Comparison of ENCODE assay signal across 11 mouse cellular contexts in genomic region chr16:90381633-90382032, GRCm38 (mm10). TPM values are rescaled to one million over a fixed set of nuclear protein-coding genes. Genes with fewer than 3 reads are reported as not detected.
DNase-seq lines count a peak whose midpoint lies in the region; ATAC-seq and TF ChIP-seq lines count a peak whose summit lies in the region.
"Had no signal": no experiment of that assay in that cellular context is flagged by ENCODE, and none has a peak within 500 bp of the region (broad histone marks: within the 10 kb centered on the region; RNA-seq: fewer than 3 reads in every experiment).

No protein-coding gene starts in this region.

- H3K4me1 ChIP-seq in intestine, postnatal 0 days (replicated peaks; ENCODE audit: control insufficient read depth, insufficient read depth, low read length): no peaks in the 10 kb centered on the region
- peaks cover 13% of the 10 kb centered on the region for H3K4me1 ChIP-seq in intestine, embryonic 15.5 days (replicated peaks)

- peak; percentile 71 for TF ChIP-seq CTCF in intestine, postnatal 0 days (IDR thresholded peaks at IDR 0.05; ENCODE audit: low read depth)

- peak; percentile 20 for DNase-seq in right cerebral cortex, postnatal 14 days
- DNase-seq in right cerebral cortex, postnatal 36 days (ENCODE audit: low spot score in 2 of 2): no peak
- peak; percentile 87 for DNase-seq in ZHBTc4 (ENCODE audit: low read depth, low spot score)
- DNase-seq in testis, postnatal 10 days (ENCODE audit: low spot score): peak; percentile 54
- no peak for DNase-seq in layer of hippocampus, adult 9-10 months (ENCODE audit: low spot score)
- DNase-seq: liver, embryonic 13.5 days; right cerebral cortex, adult 18-20 months; thymus, adult 2 months had no signal

- no peak for ATAC-seq in intestine, postnatal 0 days
- ATAC-seq in intestine, embryonic 15.5 days: no peak
- ATAC-seq: forebrain, embryonic 16.5 days had no signal

- H3K27me3 ChIP-seq in intestine, postnatal 0 days (replicated peaks; ENCODE audit: control insufficient read depth, insufficient read depth, low read length): no peaks in the 10 kb centered on the region
- peaks cover 4% of the 10 kb centered on the region; the same call in 1 of the 2 replicates for H3K27me3 ChIP-seq in intestine, embryonic 15.5 days (replicated peaks)

- WGBS in intestine, postnatal 0 days: 94% methylated on average over 3 of the region's 3 CpGs
- WGBS in intestine, embryonic 15.5 days: 93% methylated on average over 3 of the region's 3 CpGs

- H3K36me3 ChIP-seq in intestine, postnatal 0 days (ENCODE audit: control insufficient read depth, insufficient read depth): no peaks in the 10 kb centered on the region
- H3K36me3 ChIP-seq in intestine, embryonic 15.5 days: no peaks in the 10 kb centered on the region
- H3K36me3 ChIP-seq: liver, embryonic 13.5 days had no signal

- no peaks in the 10 kb centered on the region for H3K9me3 ChIP-seq in intestine, postnatal 0 days (ENCODE audit: control insufficient read depth)
- no peaks in the 10 kb centered on the region for H3K9me3 ChIP-seq in intestine, embryonic 15.5 days
- H3K9me3 ChIP-seq: liver, embryonic 13.5 days had no signal

- no peak overlapping the region for H3K4me2 ChIP-seq in intestine, postnatal 0 days (replicated peaks; ENCODE audit: low read depth)
- no peak overlapping the region for H3K4me2 ChIP-seq in intestine, embryonic 15.5 days (replicated peaks)
- H3K4me2 ChIP-seq: liver, embryonic 13.5 days had no signal

- H3K4me3 ChIP-seq in intestine, postnatal 0 days (ENCODE audit: low read depth, low read length): no peak overlapping the region
- no peak overlapping the region for H3K4me3 ChIP-seq in intestine, embryonic 15.5 days (replicated peaks)
- H3K4me3 ChIP-seq: liver, embryonic 13.5 days had no signal

- H3K9ac ChIP-seq in intestine, postnatal 0 days (ENCODE audit: low read depth, low read length): no peak overlapping the region
- no peak overlapping the region for H3K9ac ChIP-seq in intestine, embryonic 15.5 days
- H3K9ac ChIP-seq: liver, embryonic 13.5 days had no signal

- no peak overlapping the region for H3K27ac ChIP-seq in intestine, postnatal 0 days (ENCODE audit: low read depth, low read length)
- no peak overlapping the region for H3K27ac ChIP-seq in intestine, embryonic 15.5 days
- H3K27ac ChIP-seq: liver, embryonic 13.5 days had no signal

RNA-seq across cellular contexts. Expression of gene Hunk, which starts 4.2 kb away (rescaled TPM):
- polyA plus RNA-seq in intestine, postnatal 0 days (2015; fragmentation: Nextera tagmentation; extraction: Ambion mirVana): 1.9 and 2.0 TPM in 2 replicates
- polyA plus RNA-seq in intestine, embryonic 15.5 days (2015; fragmentation: Nextera tagmentation; extraction: Ambion mirVana): 6.5 and 6.8 TPM in 2 replicates

Comparison
In these comparisons a context has a peak if more than half of its experiments do, and no peak if none do; other contexts are left out.
1. DNase-seq: peak in right cerebral cortex, postnatal 14 days (single experiment), ZHBTc4 (single experiment) and testis, postnatal 10 days (single experiment); none in right cerebral cortex, postnatal 36 days (0 of 2) and layer of hippocampus, adult 9-10 months (single experiment).